Mouse (Mus musculus) lung, embryonic 15.5 days (tissue): Measurements from ENCODE around the gene Ctc1. TPM values are rescaled to one million over a fixed set of nuclear protein-coding genes. Genes with fewer than 3 reads are reported as not detected.

Experiments
- ATAC-seq: fragments of 200-750 bp; cut with Nextera tagmentation; 2 replicates; pipeline ENCODE4 v1.8.0; 2017; ENCODE audit warnings: moderate number of reproducible peaks, borderline replicate concordance; ENCODE audit not compliant: low FRiP score, low TSS enrichment; ENCODE audit errors: extremely low read depth
- H3K27ac ChIP-seq: fragments of 300-500 bp; sonication (generic); 2 replicates; pipeline ENCODE4 v1.5.1; 2015; ENCODE audit warnings: moderate library complexity, mild to moderate bottlenecking, inconsistent platforms
- H3K27me3 ChIP-seq: fragments of 300-500 bp; sonication (generic); 2 replicates; pipeline ENCODE4 v1.6.1; 2015; ENCODE audit warnings: inconsistent platforms
- H3K36me3 ChIP-seq: fragments of 300-500 bp; sonication (generic); 2 replicates; pipeline ENCODE4 v1.6.1; 2015; ENCODE audit warnings: inconsistent platforms
- H3K4me1 ChIP-seq: fragments of 300-500 bp; sonication (generic); 2 replicates; pipeline ENCODE4 v1.6.1; 2015; ENCODE audit warnings: inconsistent platforms
- H3K4me2 ChIP-seq: fragments of 300-500 bp; sonication (generic); 2 replicates; pipeline ENCODE4 v1.6.1; 2015; ENCODE audit warnings: inconsistent platforms, mild to moderate bottlenecking, moderate library complexity
- H3K4me3 ChIP-seq: fragments of 300-500 bp; sonication (generic); 2 replicates; pipeline ENCODE4 v1.5.1; 2015; ENCODE audit warnings: mild to moderate bottlenecking, inconsistent platforms
- H3K9ac ChIP-seq: fragments of 300-500 bp; sonication (generic); 2 replicates; pipeline ENCODE4 v1.6.1; 2015; ENCODE audit warnings: inconsistent platforms
- H3K9me3 ChIP-seq: fragments of 300-500 bp; sonication (generic); 2 replicates; pipeline ENCODE4 v1.6.1; 2016; ENCODE audit warnings: inconsistent platforms
- WGBS: fragments of 180-500 bp; shearing (Covaris S2); methylation state at CpG from one replicate; pipeline ENCODE4 v1.1.7; 2015; 5-methylcytosine and 5-hydroxymethylcytosine counted together
- polyA plus RNA-seq: library from polyadenylated mRNA; unstranded; fragments of >200 nt; fragmentation: Nextera tagmentation; extraction: Ambion mirVana; gene quantifications from 2 replicates; pipeline ENCODE4 v1.2.1, GENCODE M21; 2015

Ctc1 gene
- polyA plus RNA-seq, 1 experiment from 2014 or later = 53.3 TPM

- Histone ChIP-seq H3K27ac (peak overlapping the region; percentile 77), H3K9ac (peak overlapping the region; percentile 65), H3K9me3 (no peaks in the 10 kb centered on the region), H3K27me3 (no peaks in the 10 kb centered on the region), H3K4me3 (peak overlapping the region; percentile 79), H3K36me3 (peaks cover 3% of the 10 kb centered on the region; the same call in 1 of the 2 replicates), H3K4me1 (peaks cover 30% of the 10 kb centered on the region), H3K4me2 (peak overlapping the region; percentile 95)
- ATAC-seq = peak; percentile 1; the same call in 1 of the 2 replicates
- WGBS = under 1% methylated on average over 19 of the region's 19 CpGs
Measured at GRCm38 (mm10) chr11:69058729-69059356, 43.1 kb downstream of the Ctc1 start.

- ATAC-seq = peak; percentile 94
- under 1% methylated on average over 61 of the region's 64 CpGs for WGBS
- Histone ChIP-seq H3K36me3 (no peaks in the 10 kb centered on the region), H3K4me3 (peak within 1 kb of the TSS; percentile 79), H3K9ac (peak within 1 kb of the TSS; percentile 90), H3K9me3 (no peaks in the 10 kb centered on the region), H3K27me3 (no peaks in the 10 kb centered on the region), H3K27ac (peak within 1 kb of the TSS; percentile 92), H3K4me2 (peak within 1 kb of the TSS; percentile 95), H3K4me1 (peaks cover 35% of the 10 kb centered on the region)
Measured at GRCm38 (mm10) chr11:69059357-69059974, 43.8 kb downstream of the Ctc1 start, which contains the start of gene Borcs6. TSS of gene Borcs6 (plus strand) at chr11:69059717.

- Histone ChIP-seq H3K27me3 (no peaks in the 10 kb centered on the region), H3K4me3 (peak overlapping the region; percentile 79), H3K36me3 (no peaks in the 10 kb centered on the region), H3K4me2 (peak overlapping the region; percentile 95), H3K9me3 (no peaks in the 10 kb centered on the region), H3K4me1 (peaks cover 39% of the 10 kb centered on the region), H3K9ac (peak overlapping the region; percentile 90), H3K27ac (peak overlapping the region; percentile 92)
- ATAC-seq = peak; percentile 15
- WGBS = under 1% methylated on average over 41 of the region's 49 CpGs
Measured at GRCm38 (mm10) chr11:69059975-69060411, 44.3 kb downstream of the Ctc1 start.

- peak overlapping the region; percentile 79 for H3K4me3 ChIP-seq
- no peaks in the 10 kb centered on the region for H3K36me3 ChIP-seq
Measured at GRCm38 (mm10) chr11:69060448-69061254, 44.9 kb downstream of the Ctc1 start.

GRCm38 (mm10) chr11:69061255-69061912, 45.7 kb downstream of the Ctc1 start:
- no peak for ATAC-seq
- peaks cover 44% of the 10 kb centered on the region for H3K4me1 ChIP-seq
- H3K4me2 ChIP-seq = peak overlapping the region; percentile 95
- 13% methylated on average over 17 of the region's 17 CpGs for WGBS
- peak overlapping the region; percentile 79 for H3K4me3 ChIP-seq
- H3K9me3 ChIP-seq = no peaks in the 10 kb centered on the region
- peak overlapping the region; percentile 90 for H3K9ac ChIP-seq
- H3K27me3 ChIP-seq = no peaks in the 10 kb centered on the region
- no peak overlapping the region for H3K27ac ChIP-seq
- H3K36me3 ChIP-seq = no peaks in the 10 kb centered on the region

More at GRCm38 (mm10) chr11:69060448-69061254, 44.9 kb downstream of the Ctc1 start:
- H3K9me3 ChIP-seq = no peaks in the 10 kb centered on the region
- H3K27ac ChIP-seq = peak overlapping the region; percentile 92
- no peak for ATAC-seq
- H3K4me2 ChIP-seq = peak overlapping the region; percentile 95
- no peaks in the 10 kb centered on the region for H3K27me3 ChIP-seq
- H3K9ac ChIP-seq = peak overlapping the region; percentile 90
- peaks cover 39% of the 10 kb centered on the region for H3K4me1 ChIP-seq
- 1% methylated on average over 40 of the region's 40 CpGs for WGBS

- H3K4me3 ChIP-seq = peak overlapping the region; percentile 79
- H3K27ac ChIP-seq = peak overlapping the region; percentile 49
- no peaks in the 10 kb centered on the region for H3K9me3 ChIP-seq
- 0 out of 2 replicates have a peak overlapping the region, but pooled peaks have one; percentile 17 for H3K9ac ChIP-seq
- 1% methylated on average over 17 of the region's 17 CpGs for WGBS
- H3K4me2 ChIP-seq = peak overlapping the region; percentile 95
- H3K27me3 ChIP-seq = no peaks in the 10 kb centered on the region
- no peak for ATAC-seq
- H3K36me3 ChIP-seq = no peaks in the 10 kb centered on the region
- peaks cover 52% of the 10 kb centered on the region for H3K4me1 ChIP-seq
Measured at GRCm38 (mm10) chr11:69062194-69062760, 46.6 kb downstream of the Ctc1 start.

GRCm38 (mm10) chr11:69062761-69063224, 47.1 kb downstream of the Ctc1 start:
- Histone ChIP-seq H3K9me3 (no peaks in the 10 kb centered on the region), H3K4me2 (peak overlapping the region; percentile 95), H3K9ac (peak overlapping the region; percentile 45), H3K27ac (peak overlapping the region; percentile 88), H3K4me3 (peak overlapping the region; percentile 79), H3K27me3 (no peaks in the 10 kb centered on the region), H3K4me1 (peaks cover 54% of the 10 kb centered on the region), H3K36me3 (no peaks in the 10 kb centered on the region)
- ATAC-seq = peak; percentile 37
- WGBS = under 1% methylated on average over 19 of the region's 19 CpGs

- under 1% methylated on average over 31 of the region's 31 CpGs for WGBS
Measured at GRCm38 (mm10) chr11:69063413-69064201, 47.9 kb downstream of the Ctc1 start.

GRCm38 (mm10) chr11:69064259-69065133, 48.8 kb downstream of the Ctc1 start:
- H3K4me2 ChIP-seq = peak overlapping the region; percentile 64
- peak overlapping the region; percentile 74; the same call in 1 of the 2 replicates for H3K27ac ChIP-seq
- peak overlapping the region; percentile 54 for H3K9ac ChIP-seq
- WGBS = 48% methylated on average over 9 of the region's 9 CpGs
- no peak for ATAC-seq
- H3K4me1 ChIP-seq = peaks cover 44% of the 10 kb centered on the region
- no peaks in the 10 kb centered on the region for H3K27me3 ChIP-seq
- H3K9me3 ChIP-seq = no peaks in the 10 kb centered on the region
- peak overlapping the region; percentile 79 for H3K4me3 ChIP-seq
- H3K36me3 ChIP-seq = no peaks in the 10 kb centered on the region

More at GRCm38 (mm10) chr11:69063413-69064201, 47.9 kb downstream of the Ctc1 start:
- H3K27me3 ChIP-seq = no peaks in the 10 kb centered on the region
- peak overlapping the region; percentile 79 for H3K4me3 ChIP-seq
- H3K4me2 ChIP-seq = peak overlapping the region; percentile 95
- no peaks in the 10 kb centered on the region for H3K36me3 ChIP-seq
- peak overlapping the region; percentile 88 for H3K27ac ChIP-seq
- ATAC-seq = 0 out of 2 replicates have a peak, but pooled peaks have one; percentile 27
- no peaks in the 10 kb centered on the region for H3K9me3 ChIP-seq
- peak overlapping the region; percentile 54 for H3K9ac ChIP-seq
- H3K4me1 ChIP-seq = peaks cover 47% of the 10 kb centered on the region
